Mouse (Mus musculus) layer of hippocampus, adult 2 months (tissue): ENCODE measurements at regions not wholly inside any gene's neighbourhood (a gene's known extent, or its start where the extent isn't known, plus 50 kb on each side); places are given as distances from the start of the nearest gene placed in this dataset.
A peak's percentile ranks its signal among the peaks of the same experiment; 100 is the strongest.

Experiments used
- DNase-seq, 2 experiments: peaks; one replicate each; pipeline ENCODE4 v3.0.0; 2022; ENCODE audit warnings: low spot score in 2 of 2
- H3K27ac ChIP-seq: fragments of 200-600 bp; 2 replicates; pipeline ENCODE4 v1.8.1; 2022
- H3K4me3 ChIP-seq: fragments of 200-600 bp; 2 replicates; pipeline ENCODE4 v1.8.1; 2022; ENCODE audit warnings: mild to moderate bottlenecking
- CTCF ChIP-seq: fragments of 200-600 bp; conservative IDR thresholded peaks from 2 replicates; pipeline ENCODE4 v1.8.1; 2022; ENCODE audit warnings: antibody characterized with exemption, mild to moderate bottlenecking, moderate library complexity

- no peak overlapping the region for H3K27ac ChIP-seq
- H3K4me3 ChIP-seq = no peak overlapping the region
- no peak for DNase-seq
- no peak for TF ChIP-seq CTCF
These were observed 172.7 kb upstream of the Rnf219 start for GRCm38 (mm10) chr14:104695101-104695500.

- H3K4me3 ChIP-seq = no peak overlapping the region
- H3K27ac ChIP-seq = no peak overlapping the region
- no peak for TF ChIP-seq CTCF
- no peak for DNase-seq
These were observed 171.8 kb upstream of the Rnf219 start for GRCm38 (mm10) chr14:104694174-104694803.

GRCm38 (mm10) chr14:104692616-104693015, 170.2 kb upstream of the Rnf219 start:
- Histone ChIP-seq H3K27ac (no peak overlapping the region), H3K4me3 (no peak overlapping the region)
- TF ChIP-seq CTCF = no peak
- DNase-seq = no peak

GRCm38 (mm10) chr14:104688440-104688839, 166.0 kb upstream of the Rnf219 start:
- Histone ChIP-seq H3K4me3 (no peak overlapping the region), H3K27ac (no peak overlapping the region)
- DNase-seq = no peak
- TF ChIP-seq CTCF = no peak

- no peak for DNase-seq
- TF ChIP-seq CTCF = no peak
These were observed 154.4 kb upstream of the Rnf219 start for GRCm38 (mm10) chr14:104676810-104677209.

GRCm38 (mm10) chr14:104661696-104662095, 139.3 kb upstream of the Rnf219 start:
- no peak overlapping the region for H3K4me3 ChIP-seq
- DNase-seq = no peak
- TF ChIP-seq CTCF = peak; percentile 51
- no peak overlapping the region for H3K27ac ChIP-seq

More at GRCm38 (mm10) chr14:104676810-104677209, 154.4 kb upstream of the Rnf219 start:
- H3K4me3 ChIP-seq = no peak overlapping the region
- no peak overlapping the region for H3K27ac ChIP-seq

- Histone ChIP-seq H3K27ac (no peak overlapping the region), H3K4me3 (no peak overlapping the region)
- TF ChIP-seq CTCF = no peak
- DNase-seq = no peak
These were observed 136.3 kb upstream of the Rnf219 start for GRCm38 (mm10) chr14:104658751-104659150.

GRCm38 (mm10) chr14:104649980-104650379, 127.5 kb upstream of the Rnf219 start:
- Histone ChIP-seq H3K4me3 (no peak overlapping the region), H3K27ac (no peak overlapping the region)
- no peak for DNase-seq
- TF ChIP-seq CTCF = no peak

- H3K27ac ChIP-seq = no peak overlapping the region
- TF ChIP-seq CTCF = no peak
- H3K4me3 ChIP-seq = no peak overlapping the region
- DNase-seq = no peak
These were observed 122.2 kb upstream of the Rnf219 start for GRCm38 (mm10) chr14:104644626-104645025.

- TF ChIP-seq CTCF = no peak
- H3K4me3 ChIP-seq = no peak overlapping the region
- DNase-seq = no peak
- H3K27ac ChIP-seq = no peak overlapping the region
These were observed 120.3 kb upstream of the Rnf219 start for GRCm38 (mm10) chr14:104642783-104643182.

GRCm38 (mm10) chr14:104639300-104639699, 116.9 kb upstream of the Rnf219 start:
- DNase-seq = no peak
- Histone ChIP-seq H3K27ac (no peak overlapping the region), H3K4me3 (no peak overlapping the region)
- TF ChIP-seq CTCF = no peak

- no peak for DNase-seq
- Histone ChIP-seq H3K27ac (no peak overlapping the region), H3K4me3 (no peak overlapping the region)
- no peak for TF ChIP-seq CTCF
These were observed 89.0 kb upstream of the Rnf219 start for GRCm38 (mm10) chr14:104611467-104611866.

GRCm38 (mm10) chr14:104610378-104610777, 87.9 kb upstream of the Rnf219 start:
- DNase-seq = peak in 1 of 2 experiments; percentile 11

GRCm38 (mm10) chr14:104594851-104595250, 72.4 kb upstream of the Rnf219 start:
- TF ChIP-seq CTCF = no peak
- Histone ChIP-seq H3K4me3 (no peak overlapping the region), H3K27ac (no peak overlapping the region)
- no peak for DNase-seq

More at GRCm38 (mm10) chr14:104610378-104610777, 87.9 kb upstream of the Rnf219 start:
- Histone ChIP-seq H3K27ac (no peak overlapping the region), H3K4me3 (no peak overlapping the region)
- peak; percentile 71 for TF ChIP-seq CTCF
